Mouse (Mus musculus): Measurements from ENCODE around the gene Sbno1. TPM values are rescaled to one million over a fixed set of nuclear protein-coding genes. Genes with fewer than 3 reads are reported as not detected.
A peak's percentile ranks its signal among the peaks of the same experiment; 100 is the strongest.

Sbno1 gene
- polyA plus RNA-seq (2014; fragmentation: Nextera tagmentation; extraction: Ambion mirVana): 92.7 and 93.5 TPM in 2 replicates

DNA sequence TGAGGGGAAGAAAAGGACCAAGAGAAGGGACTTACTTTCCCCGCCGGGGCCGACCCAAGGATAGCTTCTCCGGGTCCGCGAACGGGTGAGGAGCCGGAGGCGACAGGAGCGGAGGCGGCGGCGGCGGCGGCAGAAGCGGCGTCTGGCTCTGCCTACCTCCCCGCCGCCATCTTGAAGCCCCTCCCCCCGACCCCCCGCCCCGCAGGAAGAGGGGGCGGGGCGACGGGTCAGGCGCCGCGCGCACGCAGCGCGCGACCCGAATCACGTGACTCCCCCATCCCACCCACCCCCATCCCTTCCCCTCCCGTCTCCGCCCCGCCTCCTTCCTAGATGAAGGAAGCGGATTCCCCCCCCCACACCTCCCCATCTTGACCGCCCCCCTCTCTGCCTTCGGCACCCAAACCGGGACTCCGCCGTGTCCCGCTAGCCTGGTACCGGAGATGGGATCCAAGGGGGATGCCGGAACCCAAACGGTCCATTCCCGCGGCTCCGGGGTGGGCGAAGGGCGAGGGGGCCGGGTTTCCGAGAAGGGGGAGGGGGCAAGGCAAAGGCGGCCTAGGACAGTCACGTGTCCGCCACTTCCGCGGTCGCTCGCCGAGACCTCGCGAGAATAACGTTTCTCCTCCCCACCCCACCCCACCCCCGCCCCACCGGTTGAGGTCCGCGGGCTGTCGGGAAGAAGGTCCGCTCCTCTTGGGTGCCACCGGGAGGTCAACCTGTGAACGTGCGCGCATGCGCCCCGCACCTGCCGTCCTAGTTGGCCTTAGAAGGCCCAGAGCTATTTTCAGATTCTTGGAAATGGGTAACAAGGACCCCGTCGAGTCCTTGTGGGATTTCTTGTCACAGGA, at the start of gene Sbno1:
Gene Sbno1 (minus strand): TSS at position 590 of the 848 bp plus-strand sequence.
- H3K9ac ChIP-seq (ENCODE audit: low read length): peak within 1 kb of the TSS; percentile 87
- DNase-seq (ENCODE audit: low spot score): peak; percentile 97
- H3K4me3 ChIP-seq (ENCODE audit: low read depth, low read length): peak within 1 kb of the TSS; percentile 99
- peaks cover 6% of the 10 kb centered on the region; the same call in 1 of the 2 replicates for H3K36me3 ChIP-seq (ENCODE audit: control insufficient read depth, insufficient read depth, low read length)
- no peaks in the 10 kb centered on the region for H3K9me3 ChIP-seq (ENCODE audit: control insufficient read depth, low read length)
- H3K27me3 ChIP-seq (replicated peaks; ENCODE audit: control insufficient read depth, insufficient read depth, low read length): no peaks in the 10 kb centered on the region
- peak; percentile 93 for ATAC-seq (replicated peaks; ENCODE audit: low FRiP score, low TSS enrichment, low read depth)
- peak within 1 kb of the TSS; percentile 93 for H3K4me2 ChIP-seq (ENCODE audit: low read length)
- peaks cover 10% of the 10 kb centered on the region for H3K4me1 ChIP-seq (replicated peaks; ENCODE audit: control insufficient read depth, insufficient read depth, low read length)
- peak within 1 kb of the TSS; percentile 77 for H3K27ac ChIP-seq (ENCODE audit: low read depth)
- under 1% methylated on average over 56 of the region's 81 CpGs for WGBS

DNA sequence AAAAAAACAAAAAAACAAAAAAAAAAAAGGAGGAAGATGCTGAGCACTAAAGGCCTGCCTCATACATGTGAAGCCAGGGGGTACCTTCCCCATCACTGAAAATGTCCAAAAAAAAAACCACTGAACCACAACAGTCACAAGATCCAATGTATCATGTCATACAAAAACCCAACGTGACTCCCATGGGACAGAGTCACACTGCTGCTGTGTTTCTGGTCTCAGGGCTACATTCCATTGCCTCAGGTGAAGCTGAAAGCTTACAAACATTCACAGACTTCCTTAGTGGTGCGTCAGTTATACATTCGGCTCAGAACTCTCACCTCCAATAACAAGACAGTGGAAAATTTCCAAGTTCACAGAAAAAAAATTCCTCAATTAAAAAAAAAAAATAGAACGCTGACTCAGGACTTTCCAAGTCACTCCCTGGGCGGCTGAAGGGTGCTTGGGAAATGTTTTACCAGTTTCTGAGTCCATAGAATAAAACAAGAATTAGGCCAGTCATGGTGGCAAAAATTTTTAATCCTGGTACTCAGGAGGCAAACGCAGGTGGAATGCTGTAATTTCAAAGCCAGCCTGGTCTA, 44.9 kb upstream of the Sbno1 start:
- no peak overlapping the region for H3K4me3 ChIP-seq (ENCODE audit: low read depth, low read length)
- H3K9ac ChIP-seq (ENCODE audit: low read length): no peak overlapping the region
- WGBS: 79% methylated on average over 6 of the region's 6 CpGs
- no peak overlapping the region for H3K4me2 ChIP-seq (ENCODE audit: low read length)
- no peaks in the 10 kb centered on the region for H3K27me3 ChIP-seq (replicated peaks; ENCODE audit: control insufficient read depth, insufficient read depth, low read length)
- H3K9me3 ChIP-seq (ENCODE audit: control insufficient read depth, low read length): no peaks in the 10 kb centered on the region
- DNase-seq (ENCODE audit: low spot score) (no peak), ATAC-seq (replicated peaks; ENCODE audit: low FRiP score, low TSS enrichment, low read depth) (no peak)
- H3K36me3 ChIP-seq (ENCODE audit: control insufficient read depth, insufficient read depth, low read length): peaks cover 22% of the 10 kb centered on the region; the same call in 1 of the 2 replicates
- H3K27ac ChIP-seq (ENCODE audit: low read depth): no peak overlapping the region
- H3K4me1 ChIP-seq (replicated peaks; ENCODE audit: control insufficient read depth, insufficient read depth, low read length): 0 out of 2 replicates have a peak, but pooled peaks cover 3% of the 10 kb centered on the region

DNA sequence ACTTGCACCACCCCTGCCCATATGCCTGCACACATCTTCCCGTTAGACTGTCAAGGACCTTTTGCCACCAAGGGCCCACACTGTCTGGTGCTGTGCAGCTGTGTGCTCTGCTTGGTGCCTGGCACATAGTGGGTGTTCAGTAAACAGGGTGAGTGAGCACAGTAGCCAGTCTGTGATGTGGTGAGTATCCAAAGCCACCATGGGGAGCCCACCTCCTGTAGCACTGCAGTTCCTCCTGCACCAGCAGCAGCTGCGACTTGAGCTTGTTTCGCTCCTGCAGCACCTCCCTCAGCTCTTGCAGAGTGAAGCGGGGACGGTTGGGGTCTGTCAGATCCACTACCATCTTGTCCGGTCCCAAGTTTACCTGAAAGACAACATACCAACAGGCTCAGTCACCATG, 43.7 kb upstream of the Sbno1 start:
- Histone ChIP-seq H3K4me2 (ENCODE audit: low read length) (no peak overlapping the region), H3K36me3 (ENCODE audit: control insufficient read depth, insufficient read depth, low read length) (peaks cover 22% of the 10 kb centered on the region; the same call in 1 of the 2 replicates)
- 89% methylated on average over 6 of the region's 6 CpGs for WGBS

DNA sequence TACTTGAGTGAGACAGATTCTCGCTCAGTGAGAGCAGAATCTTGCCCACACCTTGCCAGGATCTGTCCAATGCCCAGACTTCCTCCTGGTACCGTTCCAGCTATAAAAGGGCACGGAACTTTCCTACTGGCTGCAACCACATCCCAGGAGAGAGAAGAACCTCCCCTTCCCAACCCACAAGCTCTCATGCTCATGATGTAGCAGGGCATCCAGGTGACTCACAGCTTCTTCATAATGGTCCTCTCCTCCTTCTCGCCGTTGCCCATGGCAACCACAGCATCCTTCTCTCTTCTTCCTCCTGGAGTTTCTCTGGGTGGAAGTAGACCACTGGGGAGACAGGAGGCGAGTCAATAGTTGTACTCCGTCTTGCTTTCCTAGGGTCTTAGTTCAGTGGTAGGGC, 42.6 kb upstream of the Sbno1 start:
- no peaks in the 10 kb centered on the region for H3K9me3 ChIP-seq (ENCODE audit: control insufficient read depth, low read length)
- no peak for ATAC-seq (replicated peaks; ENCODE audit: low FRiP score, low TSS enrichment, low read depth)
- 90% methylated on average over 7 of the region's 7 CpGs for WGBS
- no peak overlapping the region for H3K27ac ChIP-seq (ENCODE audit: low read depth)
- H3K27me3 ChIP-seq (replicated peaks; ENCODE audit: control insufficient read depth, insufficient read depth, low read length): no peaks in the 10 kb centered on the region
- DNase-seq (ENCODE audit: low spot score): no peak
- no peak overlapping the region for H3K4me2 ChIP-seq (ENCODE audit: low read length)
- H3K4me3 ChIP-seq (ENCODE audit: low read depth, low read length): no peak overlapping the region
- H3K9ac ChIP-seq (ENCODE audit: low read length): no peak overlapping the region
- H3K4me1 ChIP-seq (replicated peaks; ENCODE audit: control insufficient read depth, insufficient read depth, low read length): no peaks in the 10 kb centered on the region
- peaks cover 29% of the 10 kb centered on the region for H3K36me3 ChIP-seq (ENCODE audit: control insufficient read depth, insufficient read depth, low read length)

More for the DNA sequence above, 43.7 kb upstream of the Sbno1 start:
- H3K9me3 ChIP-seq (ENCODE audit: control insufficient read depth, low read length): no peaks in the 10 kb centered on the region
- H3K9ac ChIP-seq (ENCODE audit: low read length): no peak overlapping the region
- no peaks in the 10 kb centered on the region for H3K27me3 ChIP-seq (replicated peaks; ENCODE audit: control insufficient read depth, insufficient read depth, low read length)
- no peak for ATAC-seq (replicated peaks; ENCODE audit: low FRiP score, low TSS enrichment, low read depth)
- H3K4me3 ChIP-seq (ENCODE audit: low read depth, low read length): no peak overlapping the region
- no peaks in the 10 kb centered on the region for H3K4me1 ChIP-seq (replicated peaks; ENCODE audit: control insufficient read depth, insufficient read depth, low read length)
- no peak for DNase-seq (ENCODE audit: low spot score)
- H3K27ac ChIP-seq (ENCODE audit: low read depth): no peak overlapping the region

DNA sequence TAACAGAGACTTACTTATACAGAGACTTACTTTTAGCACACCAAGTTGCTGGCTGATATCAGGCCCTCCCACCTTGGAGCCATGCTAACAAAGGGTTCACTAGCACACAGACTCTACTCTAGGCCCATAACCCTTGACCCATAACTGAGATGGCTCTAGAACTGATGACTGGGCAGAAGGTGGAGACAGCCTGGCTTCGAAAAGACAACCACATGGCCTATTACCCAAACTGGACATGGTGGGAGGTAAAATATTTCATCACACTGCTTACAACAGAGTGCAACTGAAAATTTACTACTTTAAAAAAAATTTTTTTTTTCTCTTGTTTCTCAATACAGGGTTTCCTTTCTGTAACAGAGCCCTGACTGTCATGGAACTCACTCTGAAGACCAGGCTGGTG, 42.0 kb upstream of the Sbno1 start:
- Histone ChIP-seq H3K4me2 (ENCODE audit: low read length) (no peak overlapping the region), H3K27ac (ENCODE audit: low read depth) (no peak overlapping the region), H3K4me3 (ENCODE audit: low read depth, low read length) (no peak overlapping the region), H3K27me3 (replicated peaks; ENCODE audit: control insufficient read depth, insufficient read depth, low read length) (no peaks in the 10 kb centered on the region), H3K36me3 (ENCODE audit: control insufficient read depth, insufficient read depth, low read length) (peaks cover 35% of the 10 kb centered on the region), H3K9me3 (ENCODE audit: control insufficient read depth, low read length) (no peaks in the 10 kb centered on the region), H3K4me1 (replicated peaks; ENCODE audit: control insufficient read depth, insufficient read depth, low read length) (no peaks in the 10 kb centered on the region), H3K9ac (ENCODE audit: low read length) (no peak overlapping the region)
- no peak for ATAC-seq (replicated peaks; ENCODE audit: low FRiP score, low TSS enrichment, low read depth)
- no peak for DNase-seq (ENCODE audit: low spot score)
- WGBS: 94% methylated on average over 1 of the region's 1 CpGs

DNA sequence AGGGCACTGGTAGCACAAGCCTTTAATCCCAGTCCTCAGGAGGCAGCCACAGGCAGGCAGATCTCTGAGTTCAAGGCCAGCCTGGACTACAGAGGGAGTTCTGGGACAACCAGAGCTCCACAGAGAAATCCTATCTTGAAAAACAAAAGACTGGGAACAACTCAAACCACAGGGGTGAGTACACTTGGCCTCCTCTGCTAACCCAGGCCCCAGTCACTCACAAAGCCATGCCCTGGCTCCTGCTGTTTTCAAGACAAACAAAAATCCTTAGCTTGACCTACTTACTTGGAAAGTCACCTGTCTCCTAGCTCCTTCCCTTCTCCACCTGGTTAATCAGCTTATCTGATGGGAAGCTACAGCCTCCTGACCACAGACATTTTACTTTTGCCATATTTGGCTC, 39.1 kb upstream of the Sbno1 start:
- Histone ChIP-seq H3K27me3 (replicated peaks; ENCODE audit: control insufficient read depth, insufficient read depth, low read length) (no peaks in the 10 kb centered on the region), H3K9ac (ENCODE audit: low read length) (no peak overlapping the region), H3K9me3 (ENCODE audit: control insufficient read depth, low read length) (no peaks in the 10 kb centered on the region), H3K4me2 (ENCODE audit: low read length) (no peak overlapping the region), H3K36me3 (ENCODE audit: control insufficient read depth, insufficient read depth, low read length) (peaks cover 62% of the 10 kb centered on the region), H3K27ac (ENCODE audit: low read depth) (no peak overlapping the region), H3K4me1 (replicated peaks; ENCODE audit: control insufficient read depth, insufficient read depth, low read length) (no peaks in the 10 kb centered on the region), H3K4me3 (ENCODE audit: low read depth, low read length) (no peak overlapping the region)
- ATAC-seq (replicated peaks; ENCODE audit: low FRiP score, low TSS enrichment, low read depth) (no peak), DNase-seq (ENCODE audit: low spot score) (no peak)

DNA sequence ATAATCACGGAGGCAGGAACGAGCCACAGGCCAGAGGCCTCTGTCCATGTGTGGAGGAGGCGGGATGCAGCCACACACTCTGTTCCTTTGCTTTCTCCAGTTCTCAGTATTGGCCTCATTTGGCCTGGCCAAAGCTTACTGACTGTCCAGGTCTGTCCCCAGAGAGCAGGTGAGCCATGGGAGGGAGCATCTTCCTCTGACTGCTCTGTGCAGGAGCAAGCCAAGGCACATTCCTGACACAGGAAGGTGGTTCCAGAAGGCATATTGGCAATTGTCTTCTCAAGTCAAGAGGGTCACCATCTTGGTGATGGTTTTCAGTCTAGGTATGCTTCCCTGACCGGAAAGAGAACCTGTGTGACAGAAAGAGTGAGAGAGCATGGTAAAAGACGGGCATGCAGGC, 37.7 kb upstream of the Sbno1 start:
- Histone ChIP-seq H3K27me3 (replicated peaks; ENCODE audit: control insufficient read depth, insufficient read depth, low read length) (no peaks in the 10 kb centered on the region), H3K4me3 (ENCODE audit: low read depth, low read length) (no peak overlapping the region)
- ATAC-seq (replicated peaks; ENCODE audit: low FRiP score, low TSS enrichment, low read depth): no peak

DNA sequence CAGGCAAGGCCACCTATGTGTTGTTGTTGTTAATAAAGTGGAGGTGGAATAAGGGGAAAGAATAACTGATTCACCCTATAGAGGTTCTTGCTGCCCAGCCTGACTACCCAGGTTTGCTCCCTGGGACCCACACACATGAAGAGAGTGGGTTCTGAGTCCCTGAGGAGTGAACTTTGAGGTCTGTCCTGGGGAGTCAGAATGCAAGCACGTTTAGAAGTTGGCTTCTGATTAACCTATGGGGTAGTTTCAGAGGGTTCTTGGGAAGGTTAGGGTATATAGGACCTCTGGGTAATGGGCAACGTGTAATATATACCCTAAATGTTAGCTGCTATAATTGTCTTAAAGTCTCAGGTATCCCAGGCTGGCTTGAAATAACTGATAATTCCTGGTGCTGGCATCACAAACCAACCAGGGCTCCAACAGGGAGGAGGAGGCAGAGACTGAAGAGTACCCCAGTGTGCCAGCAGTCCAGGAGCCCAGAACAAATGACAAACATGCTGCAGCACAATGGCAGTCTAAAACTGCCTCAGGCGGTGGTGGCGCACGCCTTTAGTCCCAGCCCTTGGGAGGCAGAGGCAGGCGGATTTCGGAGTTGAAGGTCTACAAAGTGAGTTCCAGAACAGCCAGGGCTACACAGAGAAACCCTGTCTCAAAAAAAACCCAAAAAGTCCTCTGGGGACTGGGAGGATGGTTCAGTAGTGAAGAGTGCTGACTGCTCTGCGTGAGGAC, 36.7 kb upstream of the Sbno1 start:
- Histone ChIP-seq H3K9ac (ENCODE audit: low read length) (no peak overlapping the region), H3K4me3 (ENCODE audit: low read depth, low read length) (no peak overlapping the region), H3K4me1 (replicated peaks; ENCODE audit: control insufficient read depth, insufficient read depth, low read length) (no peaks in the 10 kb centered on the region), H3K9me3 (ENCODE audit: control insufficient read depth, low read length) (no peaks in the 10 kb centered on the region), H3K27ac (ENCODE audit: low read depth) (no peak overlapping the region), H3K36me3 (ENCODE audit: control insufficient read depth, insufficient read depth, low read length) (peaks cover 69% of the 10 kb centered on the region), H3K27me3 (replicated peaks; ENCODE audit: control insufficient read depth, insufficient read depth, low read length) (no peaks in the 10 kb centered on the region), H3K4me2 (ENCODE audit: low read length) (no peak overlapping the region)
- ATAC-seq (replicated peaks; ENCODE audit: low FRiP score, low TSS enrichment, low read depth) (no peak), DNase-seq (ENCODE audit: low spot score) (no peak)
- WGBS: 88% methylated on average over 8 of the region's 8 CpGs

More for the DNA sequence above, 37.7 kb upstream of the Sbno1 start:
- Histone ChIP-seq H3K9ac (ENCODE audit: low read length) (no peak overlapping the region), H3K4me2 (ENCODE audit: low read length) (no peak overlapping the region), H3K36me3 (ENCODE audit: control insufficient read depth, insufficient read depth, low read length) (peaks cover 65% of the 10 kb centered on the region), H3K27ac (ENCODE audit: low read depth) (no peak overlapping the region), H3K9me3 (ENCODE audit: control insufficient read depth, low read length) (no peaks in the 10 kb centered on the region), H3K4me1 (replicated peaks; ENCODE audit: control insufficient read depth, insufficient read depth, low read length) (no peaks in the 10 kb centered on the region)
- no peak for DNase-seq (ENCODE audit: low spot score)
- WGBS: 94% methylated on average over 5 of the region's 5 CpGs
